Mouse (Mus musculus): ENCODE measurements around the gene Ap1ar.

Ap1ar gene

GRCm38 (mm10) chr3:127837972-127838644, 785 bp upstream of the Ap1ar start:
- DNase-seq = no peak

GRCm38 (mm10) chr3:127836798-127837153, 547 bp downstream of the Ap1ar start:
- DNase-seq = no peak

- DNase-seq = no peak
Observed at GRCm38 (mm10) chr3:127835594-127835993, 1.7 kb downstream of the Ap1ar start.

GRCm38 (mm10) chr3:127834040-127834439, 3.3 kb downstream of the Ap1ar start:
- no peak for DNase-seq

- no peak for DNase-seq
Observed at GRCm38 (mm10) chr3:127831079-127831478, 6.2 kb downstream of the Ap1ar start.

GRCm38 (mm10) chr3:127830183-127830582, 7.1 kb downstream of the Ap1ar start:
- no peak for DNase-seq

- DNase-seq = no peak
Observed at GRCm38 (mm10) chr3:127827123-127827522, 10.2 kb downstream of the Ap1ar start.

GRCm38 (mm10) chr3:127826503-127826902, 10.8 kb downstream of the Ap1ar start:
- DNase-seq = no peak

GRCm38 (mm10) chr3:127823886-127824863, 13.1 kb downstream of the Ap1ar start:
- no peak for DNase-seq

GRCm38 (mm10) chr3:127821209-127821608, 16.1 kb downstream of the Ap1ar start:
- DNase-seq = no peak

- no peak for DNase-seq
Observed at GRCm38 (mm10) chr3:127820400-127820799, 16.9 kb downstream of the Ap1ar start.

GRCm38 (mm10) chr3:127818694-127819663, 18.3 kb downstream of the Ap1ar start:
- no peak for DNase-seq

- no peak for DNase-seq
Observed at GRCm38 (mm10) chr3:127817120-127817683, 20.1 kb downstream of the Ap1ar start.

- no peak for DNase-seq
Observed at GRCm38 (mm10) chr3:127809103-127809502, 28.2 kb downstream of the Ap1ar start.

- no peak for DNase-seq
Observed at GRCm38 (mm10) chr3:127807846-127808245, 29.5 kb downstream of the Ap1ar start.

- no peak for DNase-seq
Observed at GRCm38 (mm10) chr3:127805991-127806390, 31.3 kb downstream of the Ap1ar start.

GRCm38 (mm10) chr3:127805071-127805470, 32.3 kb downstream of the Ap1ar start:
- DNase-seq = no peak

GRCm38 (mm10) chr3:127804439-127804838, 32.9 kb downstream of the Ap1ar start:
- DNase-seq = no peak

GRCm38 (mm10) chr3:127802814-127803213, 34.5 kb downstream of the Ap1ar start:
- peak; percentile 27 for DNase-seq

GRCm38 (mm10) chr3:127801162-127801561, 36.2 kb downstream of the Ap1ar start:
- DNase-seq = no peak

- no peak for DNase-seq
Observed at GRCm38 (mm10) chr3:127796271-127796670, 41.1 kb downstream of the Ap1ar start.

GRCm38 (mm10) chr3:127795762-127796161, 41.6 kb downstream of the Ap1ar start:
- no peak for DNase-seq

Data from right cerebral cortex, adult 18-20 months (tissue).